Mouse (Mus musculus): ENCODE measurements around the gene Ppfibp1.

Ppfibp1 gene

DNA sequence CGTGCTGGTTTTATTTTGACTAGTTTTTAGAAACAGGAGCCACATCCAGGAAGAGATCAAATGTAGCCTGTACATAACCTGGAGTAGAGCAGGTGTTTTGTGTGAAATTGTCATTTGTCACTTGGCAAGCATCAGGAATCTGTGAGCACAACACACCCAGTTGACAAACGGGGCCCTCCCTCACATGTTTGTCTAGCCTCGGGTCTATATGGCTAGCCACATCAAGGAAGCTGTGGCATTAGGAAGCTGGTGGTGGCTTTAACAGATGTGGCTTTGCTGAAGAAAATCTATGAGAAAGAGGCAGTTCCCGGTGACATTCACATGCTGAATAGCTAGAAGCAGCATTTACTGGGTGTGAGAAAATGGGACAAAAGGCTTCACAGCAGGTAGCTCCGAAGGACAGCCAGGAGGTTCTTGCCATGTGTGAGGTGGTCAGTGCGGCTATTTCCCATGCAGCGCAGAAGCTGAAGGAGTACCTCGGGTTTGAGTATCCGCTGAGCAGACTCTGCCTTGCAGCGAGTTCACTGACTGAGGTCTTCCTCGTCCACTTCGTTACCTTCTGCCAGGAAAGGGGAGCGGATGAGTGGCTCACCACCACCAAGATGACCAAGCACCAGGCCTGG lies 144.1 kb downstream of the Ppfibp1 start, which contains the start of gene Rep15:
Gene Rep15, plus strand, starts transcription at position 282 of the 623 bp plus-strand sequence.
- no peak for DNase-seq (ENCODE audit: low read depth, low spot score)

GRCm38 (mm10) chr6:147042291-147043290 lies 154.3 kb downstream of the Ppfibp1 start, which contains the start of gene Mrps35:
Gene Mrps35, plus strand, starts transcription at chr6:147042764.
- peak; percentile 83 for DNase-seq (ENCODE audit: low read depth, low spot score)

DNA sequence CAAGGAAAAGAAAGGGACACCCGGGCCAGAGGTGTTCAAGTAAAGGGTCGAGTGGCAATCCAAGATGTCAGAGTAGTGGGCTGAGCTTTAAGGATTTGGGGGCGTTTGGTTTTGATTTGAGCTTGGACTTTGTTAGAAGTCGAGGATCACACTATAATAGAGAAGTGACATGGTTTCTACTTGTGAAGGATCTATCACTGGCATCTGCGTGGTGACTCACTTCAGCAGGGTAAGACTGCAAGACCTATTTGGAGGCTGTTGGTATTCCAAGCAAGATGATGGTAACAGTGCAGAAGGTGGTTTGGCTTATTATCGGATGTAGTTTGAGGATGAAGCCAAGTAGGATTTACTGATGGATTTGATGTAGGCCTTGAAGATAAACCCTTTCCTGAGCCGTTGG lies 155.3 kb downstream of the Ppfibp1 start:
- DNase-seq (ENCODE audit: low read depth, low spot score) = no peak

- peak; percentile 45 for DNase-seq (ENCODE audit: low read depth, low spot score)
These were observed 161.0 kb downstream of the Ppfibp1 start for GRCm38 (mm10) chr6:147049239-147049805.

DNA sequence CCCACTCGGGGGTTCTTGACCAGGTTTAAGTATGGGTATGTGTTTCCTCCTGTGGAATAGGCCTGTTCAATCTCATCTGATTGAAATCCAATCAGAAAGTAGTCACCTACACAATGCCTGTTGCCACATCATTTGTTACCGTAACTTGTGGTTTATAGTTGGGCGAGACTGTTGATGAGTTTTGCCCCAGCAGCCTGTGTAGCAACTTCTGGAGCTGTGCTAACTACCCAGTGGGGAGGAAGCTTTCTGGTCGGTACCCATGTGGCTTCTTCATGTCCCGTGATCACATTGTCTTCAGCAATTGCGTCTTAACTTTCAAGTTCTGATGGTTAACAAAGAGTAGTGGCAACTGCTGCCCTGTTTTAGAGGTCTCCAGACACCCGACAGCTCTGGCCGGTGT lies 163.4 kb downstream of the Ppfibp1 start:
- no peak for DNase-seq (ENCODE audit: low read depth, low spot score)

- no peak for DNase-seq (ENCODE audit: low read depth, low spot score)
These were observed 164.2 kb downstream of the Ppfibp1 start for GRCm38 (mm10) chr6:147052440-147052839.

- DNase-seq (ENCODE audit: low read depth, low spot score) = peak; percentile 52
These were observed 165.7 kb downstream of the Ppfibp1 start for GRCm38 (mm10) chr6:147053785-147054646.

GRCm38 (mm10) chr6:147055374-147055977 lies 167.2 kb downstream of the Ppfibp1 start:
- no peak for DNase-seq (ENCODE audit: low read depth, low spot score)

DNA sequence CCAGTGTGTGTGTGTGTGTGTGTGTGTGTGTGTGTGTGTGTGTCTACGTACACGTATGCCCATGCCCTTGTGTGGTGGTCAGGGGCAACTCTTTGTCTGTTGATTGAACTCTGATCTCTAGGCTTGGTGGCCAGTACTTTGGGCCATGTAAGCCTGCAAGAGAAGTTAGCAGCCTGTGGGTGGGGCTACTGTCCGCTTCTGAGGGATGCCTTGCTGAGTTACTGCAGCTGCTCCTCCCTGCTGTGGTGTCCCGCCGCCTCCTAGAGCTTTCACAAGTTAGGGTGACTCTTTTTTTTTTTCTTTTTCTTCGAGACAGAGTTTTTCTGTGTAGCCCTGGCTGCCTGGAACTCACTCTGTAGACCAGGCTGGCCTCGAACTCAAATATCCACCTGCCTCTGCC lies 171.0 kb downstream of the Ppfibp1 start:
- DNase-seq (ENCODE audit: low read depth, low spot score) = no peak

GRCm38 (mm10) chr6:147061630-147062029 lies 173.3 kb downstream of the Ppfibp1 start:
- no peak for DNase-seq (ENCODE audit: low read depth, low spot score)

GRCm38 (mm10) chr6:147062034-147062433 lies 173.7 kb downstream of the Ppfibp1 start:
- DNase-seq (ENCODE audit: low read depth, low spot score) = no peak

DNA sequence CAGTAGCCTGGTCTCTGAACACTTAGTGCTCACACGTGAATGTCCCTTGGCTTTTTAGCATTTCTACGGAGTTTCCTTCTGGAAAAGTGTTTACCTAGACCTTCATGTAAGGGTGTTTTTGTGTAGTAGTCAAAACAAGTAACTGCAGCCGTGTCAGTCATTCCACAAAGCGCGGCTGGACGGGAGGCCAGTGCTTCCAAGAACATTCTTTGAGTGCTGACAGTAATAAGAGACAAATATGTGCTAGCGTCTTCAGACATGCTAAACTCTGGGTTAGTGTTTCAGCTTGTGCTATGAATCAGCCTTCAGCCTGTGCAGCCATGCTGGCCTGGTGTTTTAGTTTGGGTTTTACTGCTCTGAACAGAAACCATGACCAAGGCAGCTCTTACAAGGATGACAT lies 174.4 kb downstream of the Ppfibp1 start:
- no peak for DNase-seq (ENCODE audit: low read depth, low spot score)

DNA sequence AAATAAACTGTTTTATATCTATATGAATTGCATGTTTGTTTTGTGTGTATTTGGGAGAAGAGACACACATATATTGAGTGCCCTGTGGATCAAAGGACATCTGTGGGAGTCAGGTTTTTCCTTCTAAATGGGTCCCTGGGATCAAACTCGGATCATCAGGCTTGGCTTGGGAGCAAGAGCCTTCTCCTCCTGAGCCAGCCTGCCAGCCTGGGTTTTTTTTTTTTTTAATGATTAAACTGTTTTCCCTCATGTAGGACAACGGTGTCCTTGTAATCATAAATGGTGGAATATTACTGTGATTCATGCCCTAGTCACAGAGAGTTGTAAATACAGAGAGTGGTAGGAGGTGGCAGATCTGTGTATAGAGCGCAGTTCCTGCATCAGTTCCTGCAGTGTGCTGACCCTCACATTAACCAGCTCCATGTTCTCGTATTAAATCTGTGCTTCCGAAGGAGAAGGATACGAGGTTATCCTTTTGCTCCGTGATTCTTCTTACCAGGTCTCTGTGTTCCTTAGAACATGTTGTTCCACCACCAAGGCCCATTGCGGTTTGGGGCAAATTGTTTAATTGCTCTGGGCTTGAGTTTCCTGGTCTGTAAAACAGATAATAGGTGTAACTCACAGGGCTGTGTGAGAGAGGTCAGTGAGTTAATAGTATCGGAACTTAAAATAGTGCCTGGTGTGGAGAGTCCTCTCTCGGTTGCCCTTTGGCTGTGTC lies 176.1 kb downstream of the Ppfibp1 start:
- no peak for DNase-seq (ENCODE audit: low read depth, low spot score)

DNA sequence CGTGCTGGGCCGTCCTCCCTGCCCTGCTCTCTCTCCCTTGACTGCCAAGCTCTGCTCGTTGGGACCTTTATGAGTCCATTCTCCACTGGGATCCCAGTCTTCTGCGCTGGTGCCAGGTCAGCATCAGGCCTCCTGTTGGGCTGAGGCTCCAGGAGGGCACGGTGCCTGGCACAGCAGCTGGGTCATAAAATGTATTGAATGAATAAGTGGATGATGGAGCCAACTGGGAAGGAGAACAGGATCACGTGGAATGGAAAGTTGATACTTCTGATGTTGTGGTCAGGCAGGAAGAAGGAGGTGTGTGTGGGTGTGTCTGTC lies 176.6 kb downstream of the Ppfibp1 start:
- DNase-seq (ENCODE audit: low read depth, low spot score) = no peak

GRCm38 (mm10) chr6:147075808-147076387 lies 187.6 kb downstream of the Ppfibp1 start:
- DNase-seq (ENCODE audit: low read depth, low spot score) = no peak

DNA sequence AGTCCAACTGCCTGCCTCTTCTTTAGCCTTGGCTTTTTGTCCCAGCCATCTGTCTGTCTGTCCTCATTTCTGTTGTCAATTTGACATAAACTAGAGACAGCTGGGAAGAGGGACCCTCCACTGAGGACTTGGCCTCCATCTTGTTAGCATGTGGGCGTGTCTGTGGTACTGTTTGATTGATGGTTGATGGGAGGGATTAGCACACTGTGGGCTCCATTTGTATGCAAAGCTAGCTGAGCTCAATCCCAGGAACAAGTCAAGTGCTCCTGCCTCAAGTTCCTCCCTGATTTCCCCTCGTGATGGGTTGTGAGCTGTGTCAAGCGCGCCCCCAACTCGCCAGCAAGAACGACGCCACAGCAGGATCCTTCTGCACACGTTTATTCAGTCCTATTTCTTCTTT lies 188.6 kb downstream of the Ppfibp1 start:
- DNase-seq (ENCODE audit: low read depth, low spot score) = no peak

GRCm38 (mm10) chr6:147079919-147080318 lies 191.6 kb downstream of the Ppfibp1 start:
- no peak for DNase-seq (ENCODE audit: low read depth, low spot score)
